Mouse (Mus musculus) midbrain, embryonic 16.5 days (tissue): ENCODE data around the gene Rab7. TPM values are rescaled to one million over a fixed set of nuclear protein-coding genes. Genes with fewer than 3 reads are reported as not detected.

Experiments used
- ATAC-seq: fragments of 200-750 bp; cut with Nextera tagmentation; 2 replicates; pipeline ENCODE4 v1.8.0; 2017; ENCODE audit warnings: moderate TSS enrichment
- H3K27ac ChIP-seq: fragments of 300-500 bp; sonication (generic); 2 replicates; pipeline ENCODE4 v1.5.1; 2014; ENCODE audit warnings: mild to moderate bottlenecking, low read length, mixed read lengths
- H3K27me3 ChIP-seq: fragments of 300-500 bp; sonication (generic); 2 replicates; pipeline ENCODE4 v1.6.1; 2014; ENCODE audit warnings: low read depth, low read length, mixed read lengths; ENCODE audit not compliant: control insufficient read depth, insufficient read depth
- H3K36me3 ChIP-seq: fragments of 300-500 bp; sonication (generic); 2 replicates; pipeline ENCODE4 v1.6.1; 2014; ENCODE audit warnings: mild to moderate bottlenecking, low read length, moderate library complexity, mixed read lengths; ENCODE audit not compliant: control insufficient read depth, insufficient read depth
- H3K4me1 ChIP-seq: fragments of 300-500 bp; sonication (generic); 2 replicates; pipeline ENCODE4 v1.6.1; 2014; ENCODE audit warnings: mild to moderate bottlenecking, low read length, mixed read lengths; ENCODE audit not compliant: control insufficient read depth, insufficient read depth
- H3K4me2 ChIP-seq: fragments of 300-500 bp; sonication (generic); 2 replicates; pipeline ENCODE4 v1.6.1; 2014; ENCODE audit warnings: mild to moderate bottlenecking, low read length, mixed read lengths
- H3K4me3 ChIP-seq: fragments of 300-500 bp; sonication (generic); 2 replicates; pipeline ENCODE4 v1.5.1; 2014; ENCODE audit warnings: low read depth, mild to moderate bottlenecking, low read length, moderate library complexity, mixed read lengths
- H3K9ac ChIP-seq: fragments of 300-500 bp; sonication (generic); 2 replicates; pipeline ENCODE4 v1.6.1; 2014; ENCODE audit warnings: low read depth, low read length, mixed read lengths
- H3K9me3 ChIP-seq: fragments of 300-500 bp; sonication (generic); replicated peaks from 2 replicates; pipeline ENCODE4 v1.6.1; 2014; ENCODE audit warnings: mild to moderate bottlenecking, low read length, mixed read lengths; ENCODE audit not compliant: control insufficient read depth, poor library complexity, severe bottlenecking
- WGBS: fragments of 180-500 bp; shearing (Covaris S2); extraction: QIAGEN DNeasy Blood & Tissue Kit; methylation state at CpG from one replicate; pipeline ENCODE4 v1.1.7; 2014; 5-methylcytosine and 5-hydroxymethylcytosine counted together
- polyA plus RNA-seq: library from polyadenylated mRNA; unstranded; fragments of >200 nt; fragmentation: Nextera tagmentation; extraction: Ambion mirVana; gene quantifications from 2 replicates; pipeline ENCODE4 v1.2.1, GENCODE M21; 2015

Gene Rab7
- polyA plus RNA-seq, 1 experiment from 2014 or later, result 370 TPM

GRCm38 (mm10) chr6:88059903-88060302, 14.8 kb upstream of the Rab7 start:
- H3K27ac ChIP-seq, result no peak overlapping the region
- no peaks in the 10 kb centered on the region for H3K27me3 ChIP-seq
- no peaks in the 10 kb centered on the region for H3K9me3 ChIP-seq
- 80% methylated on average over 5 of the region's 5 CpGs for WGBS
- H3K4me3 ChIP-seq, result no peak overlapping the region
- no peak overlapping the region for H3K9ac ChIP-seq
- no peak overlapping the region for H3K4me2 ChIP-seq
- H3K4me1 ChIP-seq, result no peaks in the 10 kb centered on the region
- no peaks in the 10 kb centered on the region for H3K36me3 ChIP-seq
- no peak for ATAC-seq

- Histone ChIP-seq H3K27me3 (peaks cover 3% of the 10 kb centered on the region; the same call in 1 of the 2 replicates), H3K4me2 (no peak overlapping the region), H3K9me3 (no peaks in the 10 kb centered on the region), H3K27ac (no peak overlapping the region), H3K4me3 (no peak overlapping the region), H3K9ac (no peak overlapping the region), H3K4me1 (no peaks in the 10 kb centered on the region), H3K36me3 (no peaks in the 10 kb centered on the region)
- ATAC-seq, result no peak
- 90% methylated on average over 5 of the region's 5 CpGs for WGBS
Observed at GRCm38 (mm10) chr6:88056866-88057265, 11.8 kb upstream of the Rab7 start.

GRCm38 (mm10) chr6:88055663-88056062, 10.6 kb upstream of the Rab7 start:
- H3K36me3 ChIP-seq, result no peaks in the 10 kb centered on the region
- no peaks in the 10 kb centered on the region for H3K9me3 ChIP-seq
- no peak for ATAC-seq
- peaks cover 3% of the 10 kb centered on the region; the same call in 1 of the 2 replicates for H3K27me3 ChIP-seq
- no peaks in the 10 kb centered on the region for H3K4me1 ChIP-seq
- H3K9ac ChIP-seq, result no peak overlapping the region
- H3K4me3 ChIP-seq, result no peak overlapping the region
- 68% methylated on average over 5 of the region's 5 CpGs for WGBS
- H3K4me2 ChIP-seq, result no peak overlapping the region
- no peak overlapping the region for H3K27ac ChIP-seq

GRCm38 (mm10) chr6:88054081-88054835, 9.2 kb upstream of the Rab7 start:
- WGBS, result 69% methylated on average over 9 of the region's 9 CpGs
- H3K4me2 ChIP-seq, result no peak overlapping the region
- H3K4me1 ChIP-seq, result no peaks in the 10 kb centered on the region
- H3K27ac ChIP-seq, result no peak overlapping the region
- no peaks in the 10 kb centered on the region for H3K9me3 ChIP-seq
- H3K36me3 ChIP-seq, result no peaks in the 10 kb centered on the region
- H3K9ac ChIP-seq, result no peak overlapping the region
- ATAC-seq, result no peak
- H3K27me3 ChIP-seq, result peaks cover 3% of the 10 kb centered on the region; the same call in 1 of the 2 replicates
- no peak overlapping the region for H3K4me3 ChIP-seq

GRCm38 (mm10) chr6:88053228-88054080, 8.4 kb upstream of the Rab7 start:
- H3K4me3 ChIP-seq, result no peak overlapping the region
- H3K4me2 ChIP-seq, result no peak overlapping the region
- peaks cover 7% of the 10 kb centered on the region; the same call in 1 of the 2 replicates for H3K27me3 ChIP-seq
- no peak for ATAC-seq
- 76% methylated on average over 11 of the region's 11 CpGs for WGBS
- no peaks in the 10 kb centered on the region for H3K9me3 ChIP-seq
- no peaks in the 10 kb centered on the region for H3K36me3 ChIP-seq
- no peak overlapping the region for H3K27ac ChIP-seq
- no peaks in the 10 kb centered on the region for H3K4me1 ChIP-seq
- H3K9ac ChIP-seq, result no peak overlapping the region

- no peak for ATAC-seq
- 89% methylated on average over 5 of the region's 5 CpGs for WGBS
- no peaks in the 10 kb centered on the region for H3K4me1 ChIP-seq
- H3K4me2 ChIP-seq, result no peak overlapping the region
- H3K27me3 ChIP-seq, result peaks cover 9% of the 10 kb centered on the region; the same call in 1 of the 2 replicates
- H3K9me3 ChIP-seq, result no peaks in the 10 kb centered on the region
- H3K9ac ChIP-seq, result no peak overlapping the region
- H3K4me3 ChIP-seq, result no peak overlapping the region
- H3K27ac ChIP-seq, result no peak overlapping the region
- no peaks in the 10 kb centered on the region for H3K36me3 ChIP-seq
Observed at GRCm38 (mm10) chr6:88051206-88051605, 6.1 kb upstream of the Rab7 start.

GRCm38 (mm10) chr6:88049008-88049407, 3.9 kb upstream of the Rab7 start:
- Histone ChIP-seq H3K36me3 (no peaks in the 10 kb centered on the region), H3K4me2 (no peak overlapping the region), H3K4me1 (peaks cover 3% of the 10 kb centered on the region), H3K27ac (no peak overlapping the region), H3K9me3 (no peaks in the 10 kb centered on the region), H3K4me3 (no peak overlapping the region), H3K27me3 (peaks cover 9% of the 10 kb centered on the region; the same call in 1 of the 2 replicates), H3K9ac (no peak overlapping the region)
- WGBS, result 75% methylated on average over 6 of the region's 6 CpGs
- no peak for ATAC-seq

- Histone ChIP-seq H3K9ac (no peak overlapping the region), H3K4me1 (peaks cover 15% of the 10 kb centered on the region), H3K27ac (no peak overlapping the region), H3K9me3 (no peaks in the 10 kb centered on the region), H3K36me3 (no peaks in the 10 kb centered on the region), H3K4me3 (no peak overlapping the region), H3K27me3 (peaks cover 9% of the 10 kb centered on the region; the same call in 1 of the 2 replicates), H3K4me2 (no peak overlapping the region)
- 72% methylated on average over 5 of the region's 5 CpGs for WGBS
- ATAC-seq, result no peak
Observed at GRCm38 (mm10) chr6:88047853-88048252, 2.8 kb upstream of the Rab7 start.

- Histone ChIP-seq H3K4me1 (peaks cover 26% of the 10 kb centered on the region), H3K27me3 (peaks cover 6% of the 10 kb centered on the region; the same call in 1 of the 2 replicates), H3K36me3 (no peaks in the 10 kb centered on the region), H3K27ac (peak overlapping the region; percentile 67), H3K9me3 (no peaks in the 10 kb centered on the region), H3K4me3 (peak overlapping the region; percentile 99; the same call in 1 of the 2 replicates), H3K9ac (no peak overlapping the region), H3K4me2 (peak overlapping the region; percentile 31)
- 27% methylated on average over 3 of the region's 3 CpGs for WGBS
- no peak for ATAC-seq
Observed at GRCm38 (mm10) chr6:88045406-88045766, 316 bp upstream of the Rab7 start.
